Mouse (Mus musculus) lung, embryonic 16.5 days (tissue): Measurements from ENCODE around the gene Fam118a. TPM values are rescaled to one million over a fixed set of nuclear protein-coding genes. Genes with fewer than 3 reads are reported as not detected.
"Not testable (repeated sequence)": the region's sequence is repeated elsewhere in the genome, so short reads cannot be mapped to it uniquely, and the experiment has no call there.

Experiments
- ATAC-seq: fragments of 200-750 bp; cut with Nextera tagmentation; 2 replicates; pipeline ENCODE4 v1.8.0; 2017; ENCODE audit warnings: low read depth, mild to moderate bottlenecking, moderate library complexity
- H3K27ac ChIP-seq: fragments of 300-500 bp; sonication (generic); 2 replicates; pipeline ENCODE4 v1.5.1; 2014; ENCODE audit warnings: mild to moderate bottlenecking, control low read depth, low read length
- H3K27me3 ChIP-seq: fragments of 300-500 bp; sonication (generic); 2 replicates; pipeline ENCODE4 v1.6.1; 2014; ENCODE audit warnings: low read depth, low read length, mixed read lengths; ENCODE audit not compliant: control insufficient read depth, insufficient read depth
- H3K36me3 ChIP-seq: fragments of 300-500 bp; sonication (generic); 2 replicates; pipeline ENCODE4 v1.6.1; 2014; ENCODE audit warnings: low read length; ENCODE audit not compliant: control insufficient read depth, insufficient read depth
- H3K4me1 ChIP-seq: fragments of 300-500 bp; sonication (generic); replicated peaks from 2 replicates; pipeline ENCODE4 v1.6.1; 2014; ENCODE audit warnings: low read length, mixed read lengths; ENCODE audit not compliant: control insufficient read depth, insufficient read depth
- H3K4me2 ChIP-seq: fragments of 300-500 bp; sonication (generic); 2 replicates; pipeline ENCODE4 v1.6.1; 2014; ENCODE audit warnings: low read depth, low read length, control low read depth
- H3K4me3 ChIP-seq: fragments of 300-500 bp; sonication (generic); 2 replicates; pipeline ENCODE4 v1.5.1; 2014; ENCODE audit warnings: mild to moderate bottlenecking, low read length, control low read depth
- H3K9ac ChIP-seq: fragments of 300-500 bp; sonication (generic); 2 replicates; pipeline ENCODE4 v1.6.1; 2014; ENCODE audit warnings: low read length, control low read depth
- H3K9me3 ChIP-seq: fragments of 300-500 bp; sonication (generic); 2 replicates; pipeline ENCODE4 v1.6.1; 2016; ENCODE audit warnings: low read length; ENCODE audit not compliant: control insufficient read depth
- WGBS: fragments of 180-500 bp; shearing (Covaris S2); extraction: QIAGEN DNeasy Blood & Tissue Kit; methylation state at CpG from one replicate; pipeline ENCODE4 v1.1.7; 2014; 5-methylcytosine and 5-hydroxymethylcytosine counted together
- polyA plus RNA-seq: library from polyadenylated mRNA; unstranded; fragments of >200 nt; fragmentation: Nextera tagmentation; extraction: Ambion mirVana; gene quantifications from 2 replicates; pipeline ENCODE4 v1.2.1, GENCODE M21; 2015

Fam118a gene
- polyA plus RNA-seq, 1 experiment from 2014 or later = 31.9 TPM

DNA sequence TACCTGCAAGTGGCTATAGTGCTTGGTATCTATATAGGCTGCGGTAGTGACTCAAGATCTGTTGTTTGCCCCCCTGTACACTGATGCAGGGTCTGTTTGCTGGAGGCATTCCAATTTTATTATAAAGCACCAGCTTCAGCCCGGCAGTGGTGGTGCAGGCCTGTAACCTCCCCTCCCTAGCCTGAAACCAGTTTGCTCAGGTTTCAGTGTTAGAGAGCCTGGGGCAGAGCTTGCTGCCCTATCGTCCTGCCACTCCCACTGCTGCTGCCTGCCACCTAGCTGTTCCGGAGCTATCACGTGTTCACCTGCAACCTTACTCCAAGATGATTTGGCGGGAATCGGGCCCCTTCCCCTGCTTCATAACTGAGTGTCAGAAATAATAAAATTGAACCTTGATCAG, 5.2 kb downstream of the Fam118a start:
- not testable (repeated sequence) for ATAC-seq, H3K9me3 ChIP-seq, H3K4me3 ChIP-seq, H3K36me3 ChIP-seq, H3K9ac ChIP-seq, H3K4me2 ChIP-seq, H3K27me3 ChIP-seq
- 27% methylated on average over 7 of the region's 7 CpGs for WGBS
- Histone ChIP-seq H3K27ac (peak overlapping the region; percentile 66), H3K4me1 (peaks cover 17% of the 10 kb centered on the region)

DNA sequence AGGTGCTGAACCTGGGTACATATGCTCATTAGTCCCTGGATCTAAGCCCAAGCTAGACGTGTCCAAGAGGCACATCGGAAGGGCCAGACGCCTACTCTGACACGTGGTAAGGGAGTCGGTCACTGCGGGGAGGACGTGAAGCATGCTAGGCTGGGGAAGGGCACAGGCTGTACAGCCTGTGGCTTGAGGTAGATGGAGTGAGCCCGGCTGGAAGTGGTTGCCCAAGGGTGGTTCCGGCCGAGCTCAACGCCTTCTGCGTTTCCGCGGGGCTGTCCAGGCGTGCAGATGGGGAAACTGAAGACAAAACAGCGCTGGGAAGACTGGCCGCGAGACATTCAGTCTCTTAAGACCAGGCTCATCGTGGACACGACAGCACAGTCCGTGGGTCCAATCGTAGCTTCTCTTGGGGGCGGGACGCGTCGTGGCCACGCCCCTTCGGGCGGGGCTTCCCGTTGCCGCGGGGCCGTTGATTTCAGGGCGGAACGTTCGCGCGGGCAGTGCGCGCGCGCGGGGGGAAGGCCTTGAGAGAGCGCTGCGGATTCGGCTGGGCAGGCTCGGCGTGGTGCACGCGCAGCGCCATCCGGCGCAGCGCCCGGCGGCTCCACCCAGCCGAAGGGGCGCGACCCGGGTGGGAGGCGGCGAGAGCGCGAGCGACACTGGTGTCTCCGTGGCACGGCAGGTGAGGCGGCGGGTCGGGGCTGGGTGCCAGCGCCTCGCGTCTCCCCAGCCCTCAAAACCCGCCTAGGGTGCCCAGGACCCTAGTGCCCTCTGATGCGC, 8.0 kb downstream of the Fam118a start:
- ATAC-seq = peak; percentile 95
- under 1% methylated on average over 66 of the region's 75 CpGs for WGBS
- Histone ChIP-seq H3K9me3 (no peaks in the 10 kb centered on the region), H3K27ac (peak overlapping the region; percentile 82), H3K27me3 (no peaks in the 10 kb centered on the region), H3K36me3 (no peaks in the 10 kb centered on the region), H3K4me1 (peaks cover 24% of the 10 kb centered on the region), H3K4me2 (peak overlapping the region; percentile 93), H3K9ac (peak overlapping the region; percentile 88), H3K4me3 (peak overlapping the region; percentile 79)

DNA sequence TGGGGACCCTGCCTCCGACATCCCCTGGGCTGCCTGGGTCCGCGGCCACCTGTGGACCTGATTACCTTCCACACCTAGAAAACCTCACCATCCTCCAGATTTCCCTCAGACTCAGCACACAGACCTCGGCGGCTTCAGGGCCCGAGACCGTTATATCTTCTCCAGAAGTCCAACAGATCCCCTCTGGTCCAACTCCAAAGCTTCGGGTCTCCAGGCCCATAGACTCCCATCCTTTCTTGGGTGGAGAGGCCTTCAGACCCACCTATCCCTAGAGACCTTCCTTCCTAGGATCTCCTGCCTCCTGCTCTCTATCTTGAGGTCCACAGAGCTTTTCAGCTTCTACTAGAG, 8.6 kb downstream of the Fam118a start:
- Histone ChIP-seq H3K9ac (peak overlapping the region; percentile 88), H3K9me3 (no peaks in the 10 kb centered on the region), H3K27ac (peak overlapping the region; percentile 18; the same call in 1 of the 2 replicates), H3K36me3 (no peaks in the 10 kb centered on the region), H3K4me3 (peak overlapping the region; percentile 79), H3K4me1 (peaks cover 28% of the 10 kb centered on the region), H3K4me2 (peak overlapping the region; percentile 93), H3K27me3 (no peaks in the 10 kb centered on the region)
- 2% methylated on average over 8 of the region's 8 CpGs for WGBS
- no peak for ATAC-seq

DNA sequence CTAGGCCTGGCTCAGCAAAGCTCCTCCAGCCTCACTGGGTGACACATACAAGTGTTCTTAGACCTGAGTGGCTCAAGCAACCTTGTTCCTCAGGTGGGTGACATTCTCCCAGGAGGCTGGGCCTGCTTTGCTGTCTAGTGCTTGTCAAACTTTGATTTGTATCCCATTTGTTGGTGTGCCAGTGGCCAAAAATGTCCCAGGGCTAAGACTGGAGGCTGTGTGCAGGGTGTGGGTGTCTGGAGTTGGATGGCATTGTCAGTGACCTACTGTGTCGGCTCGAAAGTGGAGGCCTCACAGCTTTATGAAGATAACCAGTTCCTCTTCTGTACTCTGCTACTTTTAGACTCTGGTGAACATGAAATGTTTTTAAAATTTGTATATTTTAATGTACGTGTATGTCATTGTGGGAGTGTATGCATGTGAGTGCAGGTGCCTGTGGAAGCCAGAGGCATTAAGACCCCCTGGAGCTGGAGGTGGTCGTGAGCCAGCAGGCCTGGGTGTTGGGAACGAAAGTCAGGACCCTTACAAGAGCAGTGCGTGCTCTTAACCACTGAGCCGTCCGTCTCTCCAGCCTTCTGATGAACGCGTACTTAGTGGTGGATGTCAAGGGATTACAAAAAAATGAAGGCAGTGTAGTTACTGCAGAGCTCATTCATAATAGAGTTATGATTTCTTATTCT, 12.9 kb downstream of the Fam118a start:
- Histone ChIP-seq H3K4me1 (peaks cover 31% of the 10 kb centered on the region), H3K9me3 (no peaks in the 10 kb centered on the region), H3K4me3 (no peak overlapping the region), H3K27me3 (no peaks in the 10 kb centered on the region), H3K27ac (peak overlapping the region; percentile 90), H3K36me3 (0 out of 2 replicates have a peak, but pooled peaks cover 4% of the 10 kb centered on the region), H3K9ac (peak overlapping the region; percentile 21; the same call in 1 of the 2 replicates), H3K4me2 (no peak overlapping the region)
- WGBS = 65% methylated on average over 10 of the region's 10 CpGs
- ATAC-seq = 0 out of 2 replicates have a peak, but pooled peaks have one; percentile 0

DNA sequence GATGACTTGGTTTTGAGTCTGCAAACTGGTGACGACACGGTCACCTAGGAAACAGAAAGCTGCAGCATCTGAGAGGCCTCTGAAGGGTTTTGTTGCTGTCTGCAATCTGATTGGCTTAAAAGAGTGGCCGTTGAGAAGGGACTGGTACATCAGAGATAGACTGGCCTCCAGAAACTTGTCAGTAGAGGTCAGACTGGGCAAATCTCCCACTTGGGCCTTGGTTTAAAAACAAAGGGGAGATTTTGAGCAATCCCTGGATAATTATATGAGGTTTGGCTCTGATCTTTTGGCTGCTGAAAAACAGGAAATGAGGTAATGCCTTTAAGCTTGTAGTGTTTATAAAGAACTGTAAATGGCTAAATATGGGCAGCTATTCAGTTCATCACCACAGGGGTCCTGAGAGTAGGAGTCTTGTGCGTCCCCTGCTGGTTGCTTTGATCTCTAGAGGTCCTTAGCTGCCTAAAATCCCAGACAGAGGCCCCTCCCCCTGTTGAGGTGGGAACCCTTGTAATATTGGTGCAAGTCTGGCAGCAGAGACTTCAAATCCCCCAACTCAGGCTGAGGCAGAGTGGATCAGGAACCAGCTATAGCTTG, 13.7 kb downstream of the Fam118a start:
- Histone ChIP-seq H3K4me3 (no peak overlapping the region), H3K4me1 (peaks cover 29% of the 10 kb centered on the region), H3K9ac (peak overlapping the region; percentile 31), H3K9me3 (no peaks in the 10 kb centered on the region), H3K27me3 (no peaks in the 10 kb centered on the region), H3K27ac (peak overlapping the region; percentile 90), H3K36me3 (0 out of 2 replicates have a peak, but pooled peaks cover 6% of the 10 kb centered on the region), H3K4me2 (no peak overlapping the region)
- ATAC-seq = peak; percentile 93
- 8% methylated on average over 4 of the region's 4 CpGs for WGBS

DNA sequence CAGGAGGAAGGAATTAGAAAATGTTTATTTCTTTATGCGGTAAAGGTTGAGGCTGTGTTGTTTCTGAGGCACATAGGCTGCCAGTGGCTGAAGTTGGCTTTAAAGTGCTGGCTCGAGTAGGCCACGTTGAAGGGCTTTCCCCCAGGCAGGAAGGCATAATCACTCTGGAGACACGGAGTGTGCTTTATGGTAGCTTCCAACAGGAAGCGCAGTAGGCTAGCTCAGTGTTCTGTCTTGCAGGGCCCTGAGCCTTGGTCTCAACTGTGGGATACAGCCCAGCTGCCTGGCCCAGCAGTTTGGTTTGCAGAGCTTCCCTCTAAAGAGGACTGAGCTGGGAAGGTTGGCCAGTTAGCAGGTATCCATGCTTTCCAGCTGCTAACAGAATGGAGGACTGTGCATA, 14.4 kb downstream of the Fam118a start:
- WGBS = 43% methylated on average over 5 of the region's 5 CpGs
- peak overlapping the region; percentile 44; the same call in 1 of the 2 replicates for H3K9ac ChIP-seq
- H3K4me3 ChIP-seq = no peak overlapping the region
- ATAC-seq = peak; percentile 24; the same call in 1 of the 2 replicates
- no peaks in the 10 kb centered on the region for H3K27me3 ChIP-seq
- peaks cover 25% of the 10 kb centered on the region for H3K4me1 ChIP-seq
- H3K4me2 ChIP-seq = no peak overlapping the region
- no peaks in the 10 kb centered on the region for H3K9me3 ChIP-seq
- peak overlapping the region; percentile 90 for H3K27ac ChIP-seq
- peaks cover 6% of the 10 kb centered on the region; the same call in 1 of the 2 replicates for H3K36me3 ChIP-seq

DNA sequence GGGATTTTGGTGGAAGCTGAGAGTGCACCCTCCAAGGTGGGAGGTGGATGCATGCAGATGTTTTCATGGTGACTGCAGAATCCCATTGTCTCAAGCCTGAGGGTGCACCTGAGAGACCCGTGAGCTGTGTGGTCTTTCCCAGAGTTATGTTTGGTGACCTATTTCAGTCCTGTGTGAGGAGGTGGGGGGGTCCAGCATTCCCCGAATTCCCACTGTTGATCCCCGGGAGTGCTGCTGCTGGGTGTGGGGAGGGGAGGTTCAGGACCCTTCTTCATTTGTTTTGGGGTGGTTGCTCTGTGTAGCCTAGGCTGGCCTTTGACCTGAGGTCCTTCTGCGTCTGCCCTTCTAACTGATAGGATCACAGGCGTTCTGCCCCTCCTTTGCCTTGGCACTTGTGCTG, 15.0 kb downstream of the Fam118a start:
- no peak for ATAC-seq
- Histone ChIP-seq H3K4me1 (peaks cover 22% of the 10 kb centered on the region), H3K27me3 (no peaks in the 10 kb centered on the region), H3K4me3 (no peak overlapping the region), H3K9me3 (no peaks in the 10 kb centered on the region), H3K4me2 (no peak overlapping the region), H3K9ac (no peak overlapping the region; the same call in 1 of the 2 replicates), H3K27ac (no peak overlapping the region), H3K36me3 (peaks cover 12% of the 10 kb centered on the region)
- WGBS = 62% methylated on average over 5 of the region's 5 CpGs

DNA sequence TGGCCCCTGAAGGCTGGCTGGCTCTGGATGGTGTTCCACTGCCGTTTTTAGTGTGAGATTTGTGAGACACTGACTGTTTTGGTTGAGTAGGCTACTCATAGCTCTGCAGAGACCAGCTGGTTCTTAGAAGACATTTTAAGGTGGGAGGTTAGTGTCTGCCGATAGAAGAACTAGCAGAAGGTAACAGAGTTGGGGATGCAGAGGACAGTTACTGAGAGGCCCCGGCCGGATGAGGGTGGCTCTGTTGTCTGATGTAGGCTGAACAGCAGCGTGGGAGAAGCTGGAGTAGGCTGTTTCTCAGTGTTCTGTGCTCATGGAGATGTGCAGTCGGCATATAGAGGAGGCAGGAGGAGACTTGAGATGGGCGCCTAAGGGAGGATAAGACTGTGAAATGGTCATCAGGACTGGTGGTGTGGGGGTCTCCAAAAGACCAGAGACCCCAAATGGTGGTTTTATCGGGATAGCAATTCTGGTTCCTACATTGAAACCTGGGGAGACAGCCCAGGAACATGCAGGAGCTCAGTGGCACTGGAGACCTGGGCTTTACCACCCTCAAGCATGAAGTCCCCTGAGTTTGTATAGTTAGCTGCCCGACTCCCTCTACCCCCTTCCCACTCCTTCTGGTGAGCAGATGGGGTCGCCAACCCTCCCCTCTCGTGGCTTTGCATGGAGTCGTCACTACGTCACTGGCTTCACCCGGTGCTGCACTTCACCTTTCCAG, 17.6 kb downstream of the Fam118a start:
- peaks cover 25% of the 10 kb centered on the region for H3K36me3 ChIP-seq

More for the DNA sequence above, 17.6 kb downstream of the Fam118a start:
- WGBS = 87% methylated on average over 14 of the region's 14 CpGs
- H3K9me3 ChIP-seq = no peaks in the 10 kb centered on the region
- no peaks in the 10 kb centered on the region for H3K27me3 ChIP-seq
- no peak overlapping the region for H3K4me3 ChIP-seq
- H3K27ac ChIP-seq = no peak overlapping the region
- no peak for ATAC-seq
- no peak overlapping the region for H3K9ac ChIP-seq
- peaks cover 17% of the 10 kb centered on the region for H3K4me1 ChIP-seq
- no peak overlapping the region for H3K4me2 ChIP-seq
